Mouse (Mus musculus) hematopoietic multipotent progenitor cell, adult 10-12 weeks (in vitro differentiated cells): ENCODE data around the gene Clec2l. TPM values are rescaled to one million over a fixed set of nuclear protein-coding genes. Genes with fewer than 3 reads are reported as not detected.

ENCODE experiments used
- polyA plus RNA-seq: library from polyadenylated mRNA; stranded (reverse); fragments of >175 nt; gene quantifications from 2 replicates; pipeline ENCODE4 v1.2.3, GENCODE M21; 2012; ENCODE audit warnings: low replicate concordance

Clec2l gene
- polyA plus RNA-seq = 0.55 and 0.70 TPM in 2 replicates

DNA sequence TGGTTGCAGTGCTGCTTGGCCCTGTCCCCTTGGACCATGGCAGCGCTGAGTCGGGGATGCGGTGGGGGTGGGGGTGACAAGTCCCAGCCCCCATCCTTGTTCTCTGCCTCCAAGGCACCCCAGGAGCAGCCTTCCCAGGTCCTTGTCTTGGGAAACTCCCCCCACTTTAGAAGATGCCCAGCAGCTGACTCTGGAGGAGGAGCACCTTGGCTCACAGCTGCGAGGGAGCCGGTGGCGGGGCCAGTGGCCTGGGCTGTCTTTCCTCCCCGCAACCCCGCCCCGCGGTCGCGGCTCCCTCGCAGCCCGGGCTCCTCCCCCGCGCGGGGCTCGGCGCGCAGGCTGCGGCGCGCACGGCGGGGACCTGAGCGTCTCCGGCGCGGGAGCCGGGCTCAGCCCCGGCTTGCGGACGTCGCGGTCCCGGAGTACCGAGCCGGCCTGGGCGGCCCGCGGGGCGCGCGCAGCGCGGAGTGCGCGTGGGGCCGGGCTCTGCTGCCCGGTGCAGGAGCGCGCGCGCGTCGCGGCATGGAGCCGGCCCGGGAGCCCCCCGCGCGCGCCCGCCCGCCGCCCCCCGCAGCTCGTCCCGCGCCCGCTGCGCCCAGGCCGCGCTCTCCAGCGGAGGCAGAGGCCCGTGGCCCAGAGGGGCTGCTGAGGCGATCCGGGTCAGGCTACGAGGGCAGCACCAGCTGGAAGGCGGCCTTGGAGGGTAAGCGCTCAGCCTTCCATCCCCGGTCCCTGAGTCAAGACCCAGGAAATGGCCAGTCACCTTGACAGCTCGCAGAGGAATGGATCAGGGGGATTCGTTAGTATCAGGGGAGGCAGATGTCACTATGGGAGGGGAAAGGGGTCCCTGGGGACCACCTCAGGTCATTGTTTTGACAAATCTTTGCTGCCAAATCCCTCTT is at the start of gene Clec2l:
Clec2l (plus strand) TSS at position 356 of the 902 bp plus-strand sequence.

DNA sequence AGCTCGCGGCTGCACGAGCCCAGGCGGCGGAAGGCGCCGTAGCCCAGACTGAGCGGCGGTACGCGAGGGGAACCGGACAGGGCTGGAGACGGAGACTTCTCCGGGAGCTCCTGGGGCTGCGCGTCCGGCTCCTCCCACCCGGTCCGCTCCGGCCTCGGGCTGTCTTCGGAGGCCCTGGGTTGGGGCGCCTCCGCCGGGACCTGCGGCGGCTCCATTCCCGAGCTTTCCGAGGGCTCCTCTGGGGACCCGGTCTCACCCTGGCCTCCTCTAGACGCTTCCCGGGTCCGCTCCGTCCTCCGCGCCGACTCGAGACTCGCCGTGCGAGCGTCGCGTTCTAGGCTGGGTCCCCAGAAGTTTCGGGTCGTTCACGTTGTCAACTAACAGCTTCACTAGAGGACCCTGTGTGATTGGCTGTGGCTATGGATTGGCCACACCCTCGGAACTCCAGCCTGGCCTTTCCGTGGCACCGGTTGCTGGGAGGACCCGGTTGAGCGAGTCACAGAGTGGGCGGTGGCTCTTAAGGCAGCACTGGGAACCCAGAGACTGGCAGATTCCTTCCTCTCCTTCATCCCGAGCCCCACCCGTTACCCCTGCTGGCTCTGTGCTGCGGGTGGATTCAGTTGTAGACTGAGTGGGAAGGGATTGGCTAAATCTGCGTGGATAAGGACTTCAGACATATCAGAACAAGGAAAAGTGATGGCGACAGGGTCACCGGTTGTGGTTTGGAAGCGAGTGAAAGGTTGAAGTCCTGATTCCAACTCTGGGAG is 25.8 kb upstream of the Clec2l start, which contains the start of gene Klrg2:
Klrg2 (minus strand) TSS at position 391 of the 767 bp plus-strand sequence.

Other genes starting within 250 kb of the Clec2l start
- 5.1 and 9.7 TPM in 2 replicates for gene Ubn2, start 229.1 kb upstream of the Clec2l start, polyA plus RNA-seq
- gene Fmc1, start 129.6 kb upstream of the Clec2l start, polyA plus RNA-seq = 85.6 and 120 TPM in 2 replicates
- gene Luc7l2, start 111.7 kb upstream of the Clec2l start, polyA plus RNA-seq = 76.8 and 157 TPM in 2 replicates
- gene Klrg2, start 25.8 kb upstream of the Clec2l start, polyA plus RNA-seq = 0.58 and 0.96 TPM in 2 replicates
- 5.9 and 7.2 TPM in 2 replicates for gene Tbxas1, start 212.3 kb downstream of the Clec2l start, polyA plus RNA-seq
- gene Hipk2, start 213.1 kb downstream of the Clec2l start, polyA plus RNA-seq = 29.4 and 48.3 TPM in 2 replicates